Mouse (Mus musculus) monocyte, adult 2 months (primary cell): Measurements from ENCODE around the gene Fbln1.

ENCODE experiments used
- DNase-seq, 2 experiments: peaks; one replicate each; pipeline ENCODE4 v3.0.0; 2022; ENCODE audit warnings: low spot score in 2 of 2, low read depth in 1 of 2

Gene Fbln1

DNA sequence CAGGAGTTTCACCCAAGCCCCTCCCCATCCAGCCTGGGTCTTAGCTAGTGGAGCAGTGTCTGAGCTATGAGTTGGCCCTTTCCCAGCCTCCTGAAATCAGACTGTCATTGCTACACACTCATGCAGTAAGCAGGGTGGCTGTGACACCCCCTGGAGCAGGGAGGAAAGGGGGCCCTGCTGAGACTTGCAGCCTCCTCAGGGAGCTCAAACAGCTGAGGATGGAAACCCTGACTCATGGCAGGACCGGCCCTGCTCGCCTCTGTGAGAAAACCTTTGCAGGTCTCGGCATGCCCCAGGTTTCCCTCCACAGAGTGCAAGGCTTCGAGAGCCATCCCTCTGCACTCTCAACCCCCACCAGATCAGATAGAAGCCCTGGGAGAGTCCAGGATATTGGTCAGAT, 27.9 kb downstream of the Fbln1 start:
- DNase-seq: no peak

DNA sequence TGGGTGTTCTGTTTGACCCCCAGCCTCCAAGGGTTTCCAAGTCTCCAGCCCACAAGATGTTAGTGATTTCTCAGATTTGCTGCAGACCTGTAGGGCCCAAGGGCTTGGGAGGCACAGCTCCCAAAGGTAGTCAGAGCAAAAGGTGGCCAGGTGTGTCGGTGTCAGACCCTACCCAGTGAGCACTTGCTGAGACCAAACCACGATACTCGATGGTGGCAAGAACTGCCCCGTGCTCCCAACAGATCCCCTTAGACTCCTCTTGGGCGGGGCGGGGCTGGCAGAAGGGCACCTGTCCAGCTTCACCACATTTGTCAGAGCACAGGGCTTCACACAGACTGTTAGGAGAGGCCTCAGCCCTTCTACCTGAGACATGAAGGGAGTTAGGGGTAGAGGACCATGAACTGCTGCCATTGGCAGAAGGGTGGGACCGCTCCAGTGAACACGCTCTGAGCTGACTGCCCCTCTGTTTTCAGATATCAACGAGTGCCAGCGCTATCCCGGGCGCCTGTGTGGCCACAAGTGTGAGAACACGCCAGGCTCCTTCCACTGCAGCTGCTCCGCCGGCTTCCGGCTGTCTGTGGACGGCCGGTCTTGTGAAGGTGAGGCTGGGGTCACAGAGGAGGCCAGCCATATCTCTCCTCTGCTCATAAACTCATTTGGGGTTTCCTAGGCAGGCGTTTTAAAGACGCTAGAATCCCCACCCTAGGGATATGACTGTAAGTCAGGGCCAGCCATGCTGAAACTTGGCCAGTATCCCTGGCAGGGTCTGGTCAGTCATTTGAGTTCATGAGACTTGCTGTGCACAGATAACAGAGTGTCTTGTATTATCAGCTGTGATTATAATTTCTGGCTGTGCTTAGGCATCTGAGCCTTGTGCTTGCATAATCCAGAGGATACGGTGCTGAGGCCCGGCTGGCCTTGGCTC, 33.3 kb downstream of the Fbln1 start:
- DNase-seq: no peak

DNA sequence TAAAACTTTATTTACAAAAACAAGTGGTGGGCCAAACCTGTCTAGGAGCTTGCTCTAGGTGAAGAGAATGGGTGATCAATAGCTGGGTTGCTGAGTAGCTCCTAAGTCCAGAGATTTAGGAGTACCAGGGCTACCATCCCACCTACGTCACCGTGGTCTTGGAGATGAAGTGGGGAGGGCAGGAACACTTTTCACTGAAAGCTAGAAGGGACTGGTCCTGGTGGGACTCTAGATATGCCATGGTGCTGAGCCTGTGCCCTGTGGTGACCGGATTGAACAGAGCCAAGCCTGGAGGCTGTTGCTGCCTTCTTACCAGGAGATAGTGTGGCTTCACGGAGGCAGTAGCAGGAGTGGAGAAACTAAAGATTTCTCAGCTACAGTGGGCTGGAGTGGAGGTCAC, 34.3 kb downstream of the Fbln1 start:
- DNase-seq: no peak

DNA sequence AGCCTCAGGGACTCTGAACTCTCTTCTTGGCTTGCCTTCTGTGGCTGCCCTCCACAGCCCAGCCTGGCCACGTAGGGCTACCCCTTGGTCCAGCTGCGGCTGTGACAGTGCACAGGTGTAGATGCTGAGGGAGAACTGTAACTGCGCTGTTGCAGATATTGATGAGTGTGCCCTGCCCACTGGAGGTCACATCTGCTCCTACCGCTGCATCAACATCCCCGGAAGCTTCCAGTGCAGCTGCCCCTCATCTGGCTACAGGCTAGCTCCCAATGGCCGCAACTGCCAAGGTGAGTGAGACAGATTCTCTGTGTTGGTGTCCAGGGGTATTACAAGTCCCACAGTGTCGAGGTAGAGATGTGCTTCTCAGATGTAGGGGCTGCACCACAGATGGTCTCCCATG, 36.1 kb downstream of the Fbln1 start:
- DNase-seq: no peak

DNA sequence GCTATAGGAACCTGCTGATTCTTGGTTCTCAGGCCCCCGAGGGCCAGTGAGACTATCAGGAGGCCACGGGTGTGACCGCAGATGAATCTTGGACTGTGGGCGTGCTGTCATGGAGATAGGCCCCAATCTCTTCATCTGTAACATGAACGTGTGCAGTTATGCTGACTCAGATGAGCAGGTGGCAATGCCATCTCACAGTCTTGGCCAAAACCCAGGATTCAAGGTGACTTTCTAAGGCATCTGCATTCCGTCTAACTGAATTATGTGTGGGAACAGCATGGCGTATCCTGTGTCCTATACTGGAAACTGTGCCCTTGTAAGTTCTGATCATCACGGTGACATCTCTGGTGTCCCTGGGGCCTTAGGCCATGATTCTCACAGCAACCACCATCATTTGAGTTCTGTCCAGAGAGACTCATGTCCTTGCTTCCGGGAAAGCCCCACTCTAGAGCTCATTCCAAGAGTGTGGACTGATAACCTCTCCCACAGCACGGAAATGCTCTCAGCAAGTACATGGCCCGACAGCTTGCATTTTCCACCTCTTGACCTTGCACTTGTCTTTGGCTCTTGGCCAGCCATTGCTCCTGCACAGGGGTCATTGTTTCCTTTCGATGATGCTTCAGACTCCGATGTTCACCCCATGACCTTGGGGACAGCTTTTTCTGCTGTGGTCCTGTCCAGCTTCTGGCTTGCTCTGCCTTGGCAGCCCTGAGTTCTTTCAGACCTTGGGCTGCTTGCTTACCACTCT, 38.8 kb downstream of the Fbln1 start:
- no peak for DNase-seq

DNA sequence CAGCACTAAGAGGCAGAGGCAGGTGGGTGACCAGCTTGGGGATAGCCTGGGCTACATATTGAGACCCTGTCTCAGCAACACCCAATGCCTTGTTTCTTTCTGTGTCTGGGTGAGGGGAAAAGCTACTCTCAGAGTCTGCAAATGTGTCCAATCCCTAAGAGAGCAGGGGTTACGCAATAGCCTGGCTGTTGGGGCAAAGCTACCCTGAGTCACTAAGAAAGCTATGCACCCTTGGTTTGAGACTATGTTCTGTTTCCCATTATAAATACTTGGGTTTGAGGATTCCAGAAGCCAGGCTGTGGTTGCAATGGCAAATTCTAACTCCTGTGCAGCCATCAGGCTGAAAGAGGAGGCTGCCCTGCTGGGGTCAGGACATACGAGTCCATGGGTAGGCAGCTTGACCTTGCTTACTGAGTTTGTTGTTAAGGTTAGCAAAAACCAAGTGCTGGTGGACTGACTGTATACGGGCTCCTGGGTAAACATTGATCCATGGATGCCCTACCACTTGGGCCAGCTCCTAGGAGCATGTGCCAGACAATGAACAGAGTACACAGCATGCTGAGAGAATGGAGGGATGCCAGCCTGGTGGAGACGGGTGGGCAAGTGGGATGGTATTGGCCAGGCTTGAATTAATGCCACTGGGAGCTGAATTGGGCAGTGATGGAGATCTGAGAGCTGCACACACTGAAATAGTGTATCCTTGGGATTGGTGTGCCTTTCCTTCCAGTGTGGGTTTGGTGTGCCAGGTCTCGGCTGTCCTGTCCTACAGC, 39.7 kb downstream of the Fbln1 start:
- no peak for DNase-seq

DNA sequence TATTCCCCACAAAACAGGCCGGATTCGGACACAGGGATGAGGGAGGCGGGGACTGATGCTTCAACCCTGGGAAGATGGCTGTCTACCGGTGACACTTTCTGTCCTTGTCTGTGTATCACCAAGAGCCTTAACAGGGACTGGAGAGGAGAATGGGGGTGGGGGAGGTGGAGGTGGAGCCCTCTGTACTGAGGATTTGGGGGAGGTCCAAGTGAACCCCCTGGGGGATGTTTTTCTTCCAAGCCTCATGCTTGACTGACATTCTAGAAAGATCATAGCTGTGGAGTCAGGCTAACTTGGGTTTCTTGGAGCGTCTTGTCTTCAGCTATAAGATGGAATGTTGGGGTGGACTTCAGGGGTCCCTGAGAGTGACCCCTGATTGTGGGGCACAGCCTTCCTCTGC, 40.3 kb downstream of the Fbln1 start:
- no peak for DNase-seq

DNA sequence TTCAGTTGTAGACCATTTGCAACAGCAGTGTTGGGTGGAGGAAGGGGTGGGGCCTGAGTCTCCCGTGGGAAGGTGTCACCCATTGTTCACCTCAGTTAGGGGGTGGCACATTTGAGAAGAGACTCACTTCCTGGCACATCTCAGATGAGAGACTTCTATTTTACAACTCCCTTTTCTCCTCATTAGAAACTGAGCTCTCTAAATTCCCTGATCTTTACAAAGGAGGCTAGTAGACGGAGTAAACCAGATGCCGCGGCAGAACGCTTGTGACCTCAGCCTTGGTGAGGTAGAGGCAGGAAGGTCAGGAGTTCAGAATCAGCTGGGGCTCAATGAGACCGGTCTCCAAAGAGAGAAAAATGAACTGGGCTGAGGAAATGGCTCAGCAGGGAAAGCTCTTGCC, 41.2 kb downstream of the Fbln1 start:
- no peak for DNase-seq

DNA sequence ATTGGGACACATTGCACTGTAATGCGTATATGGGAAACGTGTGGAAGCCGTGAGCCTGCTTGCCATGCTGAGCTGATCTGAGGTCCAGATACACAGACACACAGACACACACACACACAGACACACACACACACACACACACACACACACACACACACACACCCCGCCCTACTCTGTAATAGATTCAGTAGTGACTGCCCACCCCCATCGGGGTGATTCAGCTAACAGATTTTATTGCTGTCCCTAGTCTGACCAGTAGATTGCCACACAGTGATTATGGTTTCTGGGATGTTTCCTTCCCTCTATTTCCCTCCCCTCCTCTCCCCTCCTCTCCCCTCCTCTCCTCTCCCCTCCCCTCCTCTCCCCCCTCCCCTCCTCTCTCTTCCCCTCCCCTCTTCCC, 42.6 kb downstream of the Fbln1 start:
- no peak for DNase-seq

DNA sequence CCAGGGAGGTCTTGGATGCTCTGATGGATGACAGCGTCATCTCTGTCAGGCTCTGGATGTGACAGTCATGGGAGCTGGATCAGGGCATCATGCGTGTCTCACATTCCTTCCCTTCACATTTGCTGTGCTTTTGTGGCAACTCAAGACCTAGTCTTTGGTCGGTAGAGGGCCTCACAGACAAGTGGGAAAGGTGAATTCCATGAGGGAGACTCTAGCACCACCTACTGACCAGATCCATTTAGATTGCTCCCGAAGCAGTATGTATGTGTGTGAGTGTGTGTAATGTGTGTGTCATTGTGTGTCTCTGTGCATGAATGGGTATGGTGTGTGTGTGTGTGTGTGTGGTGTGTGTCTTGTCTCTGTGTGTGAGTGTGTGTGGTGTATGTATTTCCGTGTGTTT, 43.5 kb downstream of the Fbln1 start:
- no peak for DNase-seq

DNA sequence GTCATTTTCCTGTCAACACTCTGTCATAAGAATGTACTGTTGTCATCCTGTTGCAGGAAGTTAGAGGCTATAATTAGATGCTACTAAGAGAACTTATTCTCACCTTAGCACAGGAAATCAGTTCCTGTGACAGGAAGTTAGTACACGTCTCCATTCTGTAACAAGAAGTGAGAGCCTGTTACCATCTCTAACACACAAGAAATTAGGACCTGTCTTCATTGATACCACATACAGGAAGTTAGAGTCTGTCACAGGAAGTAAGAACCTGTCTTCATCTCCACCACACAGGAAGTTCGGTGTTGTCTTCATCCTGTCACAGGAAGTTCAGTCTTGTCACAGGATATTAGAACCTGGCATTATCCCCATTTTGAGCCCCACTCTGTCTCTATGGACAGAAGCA, 44.7 kb downstream of the Fbln1 start:
- no peak for DNase-seq

DNA sequence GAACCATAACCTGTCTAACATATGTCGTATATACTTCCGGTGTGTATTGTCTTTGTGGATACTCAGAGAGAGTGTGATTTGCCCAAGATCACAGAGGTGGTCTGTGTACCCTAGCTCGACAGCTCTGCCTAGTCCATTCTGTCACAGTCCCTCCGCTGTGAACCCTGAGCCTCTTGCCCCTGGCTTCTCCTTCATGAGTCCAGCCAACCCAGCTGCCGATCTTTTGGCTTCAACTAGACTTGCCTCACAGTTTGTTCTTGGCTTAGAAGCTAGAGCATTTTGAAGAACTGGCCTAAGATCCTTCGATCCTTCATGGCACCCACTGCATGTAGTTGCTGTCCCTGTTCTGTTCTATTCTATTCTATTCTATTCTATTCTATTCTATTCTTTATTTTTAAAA, 46.7 kb downstream of the Fbln1 start:
- DNase-seq: no peak

DNA sequence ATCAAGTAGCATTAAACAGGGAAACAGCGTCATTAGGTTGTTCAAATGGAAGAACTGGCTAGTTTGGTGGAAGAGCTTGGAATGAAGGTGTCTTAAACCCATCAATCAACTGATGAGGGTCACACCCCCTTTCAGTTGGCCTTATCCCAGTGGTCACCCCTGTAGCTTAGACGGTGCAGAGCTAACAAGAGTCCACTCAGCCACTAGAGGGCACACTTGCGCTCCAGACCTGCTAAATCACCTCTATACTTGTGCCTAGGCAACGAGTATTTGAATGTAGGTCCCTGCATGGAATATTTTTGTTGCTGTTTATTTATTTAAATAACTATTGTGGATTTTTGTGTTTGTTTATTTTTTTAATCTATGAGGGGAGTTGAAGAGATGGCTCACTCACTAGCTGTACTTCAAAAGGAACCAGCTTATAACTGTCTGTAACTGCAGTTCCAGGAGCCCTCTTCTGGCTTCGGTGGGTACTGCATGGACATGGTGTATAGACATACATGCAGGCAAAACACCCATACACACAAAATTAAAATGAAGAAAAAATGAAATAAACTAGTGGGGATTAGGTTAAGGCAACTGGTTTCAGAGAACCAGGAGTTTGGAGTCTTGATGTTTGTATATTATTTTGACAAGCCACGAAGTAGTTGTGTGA, 52.2 kb downstream of the Fbln1 start:
- DNase-seq: peak in 1 of 2 experiments; percentile 8

DNA sequence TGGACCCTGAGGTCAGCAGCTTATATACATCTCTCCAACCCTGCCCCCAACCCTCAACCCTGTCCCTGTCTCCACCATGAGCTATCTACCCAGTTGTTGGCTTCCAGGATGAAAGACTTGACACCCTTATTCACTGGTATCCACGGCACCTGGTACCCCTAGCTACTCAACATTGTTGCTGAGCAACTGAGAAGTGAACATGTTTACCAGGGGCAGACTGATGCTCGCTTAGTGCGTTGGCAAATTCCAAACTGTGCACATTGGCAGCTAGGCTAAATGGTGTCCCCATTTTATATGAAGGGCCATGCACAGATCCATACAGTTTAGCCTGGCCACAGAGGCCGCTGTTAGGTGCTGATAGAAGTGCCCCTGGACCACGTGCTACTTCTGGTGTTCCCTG, 57.1 kb downstream of the Fbln1 start:
- DNase-seq: no peak

DNA sequence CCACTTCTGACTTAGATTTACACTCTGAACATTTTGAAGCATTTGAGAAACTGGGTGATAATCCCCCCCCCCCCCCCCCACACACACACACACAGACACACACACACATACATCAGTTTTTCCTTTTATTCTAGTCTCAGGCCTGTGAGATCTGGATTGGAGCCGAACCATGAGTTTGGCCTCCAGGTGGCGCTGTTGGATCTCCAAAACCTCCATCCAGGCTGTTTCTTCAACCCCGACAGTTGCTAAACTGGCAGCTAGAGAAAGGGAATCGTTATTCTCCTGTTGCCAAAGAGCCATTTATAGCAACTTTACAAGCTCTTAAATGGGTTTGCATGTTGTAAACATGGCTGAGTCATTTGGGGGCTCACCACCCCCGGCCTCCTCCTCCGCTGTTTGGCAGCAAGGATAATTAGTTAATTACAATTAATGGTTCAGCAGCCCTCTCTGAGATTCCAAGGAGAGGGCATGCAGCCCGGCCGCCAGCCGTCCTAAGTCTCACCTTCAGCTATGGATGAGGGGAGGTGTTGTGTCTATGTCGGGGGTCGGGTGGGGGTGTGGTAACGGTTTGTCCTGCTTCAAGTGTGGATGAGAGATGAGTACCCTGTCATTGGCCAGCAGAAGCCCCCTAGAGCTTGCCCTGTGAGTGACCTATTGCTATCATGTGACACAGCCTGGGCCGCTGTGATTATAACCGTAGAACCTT, 61.1 kb downstream of the Fbln1 start:
- DNase-seq: peak in 1 of 2 experiments; percentile 10

DNA sequence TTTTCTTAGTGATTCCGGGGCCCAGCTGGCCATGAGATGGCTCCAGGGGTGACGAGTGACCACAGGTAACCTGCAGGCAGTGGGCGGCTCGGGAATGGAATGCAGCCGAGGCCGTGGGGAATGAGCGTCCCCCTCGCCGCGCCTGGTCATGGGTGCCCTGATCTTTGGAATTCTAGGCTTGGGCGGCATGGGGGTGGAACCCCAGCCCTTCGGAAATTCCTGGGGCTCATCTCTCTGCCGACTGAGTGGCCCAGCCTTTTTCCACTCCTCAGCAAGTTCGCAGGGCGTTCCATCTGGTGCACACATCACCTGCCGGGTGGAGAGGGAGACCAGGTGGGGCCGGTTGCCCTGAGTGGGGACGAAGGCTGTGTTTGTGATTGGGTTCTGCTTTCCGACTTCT, 62.1 kb downstream of the Fbln1 start:
- no peak for DNase-seq

DNA sequence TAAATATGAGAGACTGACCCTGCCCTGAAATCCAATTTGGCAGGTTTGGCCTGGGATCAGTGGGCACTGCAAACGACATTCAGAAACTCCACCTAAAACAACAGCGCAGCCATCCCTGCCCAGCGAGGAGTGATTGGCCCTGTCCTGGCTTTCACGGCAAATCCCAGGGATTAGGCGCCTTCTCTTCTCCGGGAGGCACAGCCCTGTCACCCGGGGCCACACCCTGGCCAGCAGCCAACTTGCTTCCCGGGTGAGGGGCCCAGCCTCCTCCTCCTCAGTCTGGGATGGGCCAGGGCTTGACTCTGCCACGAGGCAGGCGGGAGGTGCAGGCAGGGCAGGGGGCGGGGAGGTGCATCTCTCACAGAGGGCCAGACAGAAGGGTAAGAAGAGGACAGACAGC, 67.2 kb downstream of the Fbln1 start:
- DNase-seq: no peak

DNA sequence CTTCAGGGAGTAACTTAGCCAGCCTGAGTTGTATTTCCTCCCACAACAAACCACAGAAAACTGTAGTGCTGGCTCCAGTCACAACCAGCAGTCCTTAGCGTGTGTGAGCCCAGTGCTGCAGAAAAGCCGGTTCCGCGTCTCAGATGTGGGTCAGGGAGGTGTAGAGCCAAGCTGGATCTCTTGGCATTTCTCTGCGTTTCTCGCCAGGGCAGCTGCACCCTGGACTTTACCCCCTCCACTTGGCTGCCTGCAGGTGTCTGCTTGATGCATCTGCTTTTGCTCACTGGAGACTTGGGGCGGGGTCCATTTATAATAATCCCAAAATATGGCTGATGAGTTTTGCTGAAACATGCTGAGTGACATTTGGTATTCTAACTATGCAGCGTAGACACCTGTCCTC, 71.5 kb downstream of the Fbln1 start:
- no peak for DNase-seq

DNA sequence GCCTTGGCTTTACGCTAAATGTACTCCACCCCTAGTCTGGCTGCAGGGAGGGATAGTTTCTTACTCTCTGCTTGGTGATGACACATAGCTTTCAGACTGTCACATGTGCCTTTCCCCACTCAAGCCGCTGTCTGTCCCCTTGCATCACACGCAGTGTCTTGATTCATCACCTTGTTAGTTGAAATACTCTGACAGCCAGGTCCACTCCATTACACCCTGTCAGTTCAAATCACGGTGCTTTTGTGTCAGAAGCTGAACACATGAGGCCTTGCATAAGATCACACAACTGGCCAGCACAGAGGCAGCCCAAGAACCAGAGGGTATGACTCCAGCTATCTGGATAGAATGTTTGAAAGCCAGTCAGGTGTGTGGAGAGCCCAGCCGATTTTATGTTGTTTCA, 73.2 kb downstream of the Fbln1 start:
- DNase-seq: no peak

DNA sequence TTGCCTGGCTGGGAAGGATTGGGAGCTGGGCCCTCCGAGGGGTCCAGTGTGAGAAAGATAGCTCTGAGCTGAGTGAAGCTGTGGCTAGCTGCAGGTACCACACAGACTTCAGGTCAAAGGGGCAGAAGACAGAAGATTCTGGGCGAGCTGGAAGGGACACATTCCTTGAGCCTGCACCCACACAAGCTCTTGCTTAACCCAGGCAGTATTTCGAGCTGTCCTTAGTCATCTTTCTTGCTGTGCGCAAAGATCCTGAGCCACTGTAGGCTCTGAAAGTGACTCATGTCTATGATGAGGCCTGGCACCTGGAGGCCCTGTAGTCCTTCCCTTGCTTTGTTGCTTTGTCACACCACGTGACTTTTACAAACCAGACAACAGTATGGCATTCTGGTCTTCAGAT, 76.3 kb downstream of the Fbln1 start:
- no peak for DNase-seq

DNA sequence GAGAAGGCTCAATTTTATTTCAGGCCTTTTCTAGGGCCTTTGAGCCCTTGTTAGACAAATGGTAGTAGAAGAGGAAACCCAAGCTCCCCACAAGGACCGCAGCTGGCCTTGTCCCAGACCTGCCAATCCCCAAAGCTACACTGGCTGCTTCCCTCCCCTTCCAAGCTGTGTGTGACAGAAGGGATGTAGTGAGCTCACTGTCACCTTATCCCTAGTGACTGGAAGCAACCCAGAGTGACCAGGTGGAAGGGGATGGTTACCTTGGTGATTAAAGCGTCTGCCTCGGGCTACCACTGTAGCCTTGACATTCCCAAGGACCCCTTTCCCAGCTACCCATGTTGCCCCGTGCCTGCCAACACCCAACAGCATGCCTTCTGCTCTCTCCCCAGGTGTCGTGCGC, 78.9 kb downstream of the Fbln1 start:
- DNase-seq: no peak
